Mouse (Mus musculus): ENCODE measurements at regions not wholly inside any gene's neighbourhood (a gene's known extent, or its start where the extent isn't known, plus 50 kb on each side); places are given as distances from the start of the nearest gene placed in this dataset.

DNA sequence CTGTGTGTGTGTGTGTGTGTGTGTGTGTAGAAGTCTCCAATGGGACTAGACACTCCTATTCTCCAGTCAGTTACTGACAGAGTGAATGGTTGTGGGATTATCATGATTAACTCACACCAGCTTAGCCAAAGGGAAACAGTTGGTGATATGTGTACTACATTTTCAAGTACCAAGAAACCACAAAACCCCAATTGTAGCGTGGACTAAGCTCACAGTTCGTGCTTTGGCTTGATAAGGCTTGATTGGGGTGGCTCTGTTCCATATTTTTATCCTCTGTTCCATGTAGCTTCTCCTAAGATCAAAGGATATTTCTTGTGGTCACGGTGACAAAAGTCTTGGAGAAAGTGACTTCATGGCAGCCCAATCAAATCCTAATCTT, 51.9 kb upstream of the Tab2 start:
- no peak overlapping the region for H3K4me2 ChIP-seq (ENCODE audit: low read depth, severe bottlenecking)
- WGBS: 78% methylated on average over 3 of the region's 3 CpGs
- no peak overlapping the region for H3K4me3 ChIP-seq (ENCODE audit: low read depth, low read length)
- DNase-seq (ENCODE audit: low spot score) (no peak), ATAC-seq (ENCODE audit: insufficient number of reproducible peaks, low FRiP score, low TSS enrichment, low read depth) (no peak)
- H3K9ac ChIP-seq (ENCODE audit: low read length): no peak overlapping the region
- no peak overlapping the region for H3K27ac ChIP-seq (replicated peaks; ENCODE audit: low read depth, low read length)
- no peaks in the 10 kb centered on the region for H3K27me3 ChIP-seq (ENCODE audit: control insufficient read depth, insufficient read depth, low read length)
- H3K4me1 ChIP-seq (ENCODE audit: control insufficient read depth, insufficient read depth, low read length): no peaks in the 10 kb centered on the region; the same call in 1 of the 2 replicates
- 0 out of 2 replicates have a peak, but pooled peaks cover 2% of the 10 kb centered on the region for H3K9me3 ChIP-seq (ENCODE audit: control insufficient read depth, low read length)
- H3K36me3 ChIP-seq (ENCODE audit: control insufficient read depth, insufficient read depth, low read length): no peaks in the 10 kb centered on the region

DNA sequence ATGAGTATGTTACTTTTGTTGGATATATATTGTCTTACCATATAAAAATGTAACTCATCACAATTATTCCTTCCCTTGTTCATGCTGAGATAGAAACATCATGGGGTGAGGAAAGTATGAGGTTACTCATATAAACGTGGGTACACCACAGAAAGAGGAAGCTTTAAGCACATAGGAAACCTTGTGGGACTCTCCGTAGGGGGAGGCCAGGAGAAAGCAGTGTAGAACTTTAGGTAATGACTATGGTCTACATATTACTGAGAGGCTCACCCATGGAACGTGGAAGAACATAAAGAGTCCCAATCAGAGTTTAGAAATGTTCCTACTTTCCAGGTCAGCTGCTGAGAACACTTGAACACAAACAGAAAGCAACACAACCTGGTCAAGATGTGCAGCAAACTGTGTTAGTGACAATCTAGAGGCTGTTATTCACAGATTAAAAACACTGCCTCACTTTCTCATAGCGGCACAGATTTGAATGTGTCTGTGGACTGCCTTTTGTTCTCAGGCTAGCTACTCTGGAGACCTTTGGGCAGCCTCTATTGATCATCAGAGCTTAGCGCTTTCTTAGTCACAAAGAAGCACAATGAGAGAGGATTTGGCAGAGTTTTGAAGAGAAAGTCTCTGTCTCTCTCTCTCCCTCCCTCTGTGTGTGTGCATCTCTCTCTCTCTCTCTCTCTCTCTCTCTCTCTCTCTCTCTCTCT, 51.4 kb upstream of the Tab2 start:
- H3K36me3 ChIP-seq (ENCODE audit: control insufficient read depth, insufficient read depth, low read length): no peaks in the 10 kb centered on the region
- DNase-seq (ENCODE audit: low spot score): no peak
- 82% methylated on average over 5 of the region's 5 CpGs for WGBS
- no peak overlapping the region for H3K9ac ChIP-seq (ENCODE audit: low read length)
- no peak overlapping the region for H3K27ac ChIP-seq (replicated peaks; ENCODE audit: low read depth, low read length)
- no peaks in the 10 kb centered on the region for H3K27me3 ChIP-seq (ENCODE audit: control insufficient read depth, insufficient read depth, low read length)
- no peak for ATAC-seq (ENCODE audit: insufficient number of reproducible peaks, low FRiP score, low TSS enrichment, low read depth)
- 0 out of 2 replicates have a peak, but pooled peaks cover 2% of the 10 kb centered on the region for H3K9me3 ChIP-seq (ENCODE audit: control insufficient read depth, low read length)
- H3K4me2 ChIP-seq (ENCODE audit: low read depth, severe bottlenecking): no peak overlapping the region
- no peak overlapping the region for H3K4me3 ChIP-seq (ENCODE audit: low read depth, low read length)
- H3K4me1 ChIP-seq (ENCODE audit: control insufficient read depth, insufficient read depth, low read length): no peaks in the 10 kb centered on the region; the same call in 1 of the 2 replicates

Measured in limb, embryonic 11.5 days (tissue).